Mouse (Mus musculus) heart, postnatal 0 days (tissue): Measurements from ENCODE around the gene Gpr45.

Source experiments
- CTCF ChIP-seq: IDR thresholded peaks from 2 replicates; pipeline ENCODE4 v1.5.1; 2016; ENCODE audit warnings: antibody characterized with exemption, control low read depth, low read depth
- EP300 ChIP-seq: IDR thresholded peaks from 2 replicates; pipeline ENCODE4 v1.6.1; 2016; ENCODE audit warnings: antibody characterized with exemption, low read depth

DNA sequence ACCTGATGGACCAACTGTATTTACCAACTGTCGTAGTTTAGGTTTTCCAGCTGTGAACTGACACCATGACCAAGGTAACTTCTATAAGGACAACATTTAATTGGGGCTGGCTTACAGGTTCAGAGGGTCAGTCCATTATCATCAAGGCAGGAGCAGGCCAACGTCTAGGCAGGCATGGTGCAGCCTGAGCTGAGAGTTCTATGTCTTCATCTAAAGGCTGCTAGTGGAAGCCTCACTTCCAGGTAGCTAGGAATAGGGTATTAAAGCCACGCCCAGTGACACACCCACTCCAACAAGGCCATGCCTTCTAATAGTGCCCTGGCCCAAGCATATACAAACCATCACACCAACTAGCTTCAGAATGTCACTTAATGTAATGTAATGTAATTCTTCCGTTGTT lies 4.2 kb upstream of the Gpr45 start:
- TF ChIP-seq CTCF (no peak), EP300 (no peak)
